Mouse (Mus musculus): ENCODE results near the gene Cma1. TPM values are rescaled to one million over a fixed set of nuclear protein-coding genes. Genes with fewer than 3 reads are reported as not detected.

Gene Cma1
- total RNA-seq, 2 experiments from 2014 or later, result 1.9 to 2.7 TPM

Other genes starting within 250 kb of the Cma1 start
- gene Tgm1, start 230.7 kb downstream of the Cma1 start, total RNA-seq (2021), result under 1 TPM; 0.26 TPM
- 10 to 100 TPM; 17.2 to 25.1 TPM for gene Rabggta, start 222.4 kb downstream of the Cma1 start, total RNA-seq (2021)
- gene Dhrs1, start 199.0 kb downstream of the Cma1 start, total RNA-seq (2021), result 10 to 100 TPM; 72.7 to 73.2 TPM
- gene Nop9, start 199.0 kb downstream of the Cma1 start, total RNA-seq (2021), result 10 to 100 TPM; 17.3 to 20.7 TPM
- gene Cideb, start 186.2 kb downstream of the Cma1 start, total RNA-seq (2021), result 1 to 10 TPM in 1 of 2 experiments, under 1 TPM in 1; 0.93 to 1.3 TPM
- not detected for gene Ltb4r2, start 183.2 kb downstream of the Cma1 start, total RNA-seq (2021)
- under 1 TPM; 0.66 to 0.79 TPM for gene Ltb4r1, start 178.7 kb downstream of the Cma1 start, total RNA-seq (2021)
- 10 to 100 TPM in 1 of 2 experiments, 1 to 10 TPM in 1; 6.7 to 13.8 TPM for gene Adcy4, start 160.6 kb downstream of the Cma1 start, total RNA-seq (2021)
- gene Ripk3, start 155.8 kb downstream of the Cma1 start, total RNA-seq (2021), result 1 to 10 TPM; 4.5 to 5.3 TPM
- 10 to 100 TPM; 19.2 to 26.0 TPM for gene Nfatc4, start 121.5 kb downstream of the Cma1 start, total RNA-seq (2021)
- 10 to 100 TPM in 1 of 2 experiments, 1 to 10 TPM in 1; 9.4 to 10.7 TPM for gene Nynrin, start 90.7 kb downstream of the Cma1 start, total RNA-seq (2021)
- gene Cbln3, start 60.3 kb downstream of the Cma1 start, total RNA-seq (2021), result under 1 TPM in 1 of 2 experiments, not detected in 1; 0.13 TPM
- gene Khnyn, start 59.7 kb downstream of the Cma1 start, total RNA-seq (2021), result 10 to 100 TPM; 16.6 to 17.0 TPM
- 10 to 100 TPM; 51.6 to 73.8 TPM for gene Sdr39u1, start 44.4 kb downstream of the Cma1 start, total RNA-seq (2021)
- not detected for gene Cma2, start 6.3 kb upstream of the Cma1 start, total RNA-seq (2021)
- not detected for gene Mcpt1, start 73.3 kb upstream of the Cma1 start, total RNA-seq (2021)
- not detected for gene Mcpt9, start 85.8 kb upstream of the Cma1 start, total RNA-seq (2021)
- gene Mcpt2, start 97.4 kb upstream of the Cma1 start, total RNA-seq (2021), result not detected
- 1 to 10 TPM; 2.2 to 2.8 TPM for gene Mcpt4, start 117.6 kb upstream of the Cma1 start, total RNA-seq (2021)
- gene Mcpt8, start 140.6 kb upstream of the Cma1 start, total RNA-seq (2021), result not detected
- not detected for gene Ctsg, start 157.9 kb upstream of the Cma1 start, total RNA-seq (2021)
- not detected for gene Gzme, start 175.9 kb upstream of the Cma1 start, total RNA-seq (2021)
- gene Gzmd, start 187.9 kb upstream of the Cma1 start, total RNA-seq (2021), result not detected
- not detected for gene Gzmg, start 214.9 kb upstream of the Cma1 start, total RNA-seq (2021)
- gene Gzmn, start 229.9 kb upstream of the Cma1 start, total RNA-seq (2021), result not detected

Measured in adrenal gland, postnatal 36 days (tissue).